Mouse (Mus musculus) neural tube, embryonic 11.5 days (tissue): ENCODE measurements around the gene Gpat2. TPM values are rescaled to one million over a fixed set of nuclear protein-coding genes. Genes with fewer than 3 reads are reported as not detected.

Source experiments
- ATAC-seq: fragments of 200-750 bp; cut with Nextera tagmentation; 2 replicates; pipeline ENCODE4 v1.8.0; 2017; ENCODE audit warnings: moderate number of reproducible peaks, mild to moderate bottlenecking, moderate TSS enrichment, moderate library complexity; ENCODE audit not compliant: insufficient read depth, low FRiP score, low TSS enrichment
- DNase-seq: peaks from one replicate; pipeline ENCODE4 v3.0.0-alpha.2; 2015; ENCODE audit warnings: low spot score
- H3K27ac ChIP-seq: fragments of 300-500 bp; sonication (generic); 2 replicates; pipeline ENCODE4 v1.5.1; 2014; ENCODE audit warnings: low read depth, mild to moderate bottlenecking, low read length
- H3K27me3 ChIP-seq: fragments of 300-500 bp; sonication (generic); 2 replicates; pipeline ENCODE4 v1.6.1; 2014; ENCODE audit warnings: mild to moderate bottlenecking, low read length, mixed read lengths; ENCODE audit not compliant: control insufficient read depth, insufficient read depth
- H3K36me3 ChIP-seq: fragments of 300-500 bp; sonication (generic); 2 replicates; pipeline ENCODE4 v1.6.1; 2014; ENCODE audit warnings: mild to moderate bottlenecking, low read length, moderate library complexity, mixed read lengths; ENCODE audit not compliant: control insufficient read depth, insufficient read depth
- H3K4me1 ChIP-seq: fragments of 300-500 bp; sonication (generic); 2 replicates; pipeline ENCODE4 v1.6.1; 2014; ENCODE audit warnings: low read length, mixed read lengths; ENCODE audit not compliant: control insufficient read depth, insufficient read depth
- H3K4me2 ChIP-seq: fragments of 300-500 bp; sonication (generic); 2 replicates; pipeline ENCODE4 v1.6.1; 2014; ENCODE audit warnings: low read depth, mild to moderate bottlenecking, moderate library complexity
- H3K4me3 ChIP-seq: fragments of 300-500 bp; sonication (generic); 2 replicates; pipeline ENCODE4 v1.5.1; 2014; ENCODE audit warnings: low read depth, low read length
- H3K9ac ChIP-seq: fragments of 300-500 bp; sonication (generic); 2 replicates; pipeline ENCODE4 v1.6.1; 2014; ENCODE audit warnings: mild to moderate bottlenecking, low read length
- H3K9me3 ChIP-seq: fragments of 300-500 bp; sonication (generic); 2 replicates; pipeline ENCODE4 v1.6.1; 2016; ENCODE audit warnings: low read length; ENCODE audit not compliant: control insufficient read depth
- WGBS: fragments of 180-500 bp; shearing (Covaris S2); extraction: QIAGEN DNeasy Blood & Tissue Kit; methylation state at CpG from one replicate; pipeline ENCODE4 v1.1.7; 2014; 5-methylcytosine and 5-hydroxymethylcytosine counted together
- polyA plus RNA-seq: library from polyadenylated mRNA; unstranded; fragments of >200 nt; fragmentation: Nextera tagmentation; extraction: Ambion mirVana; gene quantifications from 2 replicates; pipeline ENCODE4 v1.2.1, GENCODE M21; 2014

Gene Gpat2
- polyA plus RNA-seq, result 0.08 TPM in 1 of 2 replicates, not detected in the other

DNA sequence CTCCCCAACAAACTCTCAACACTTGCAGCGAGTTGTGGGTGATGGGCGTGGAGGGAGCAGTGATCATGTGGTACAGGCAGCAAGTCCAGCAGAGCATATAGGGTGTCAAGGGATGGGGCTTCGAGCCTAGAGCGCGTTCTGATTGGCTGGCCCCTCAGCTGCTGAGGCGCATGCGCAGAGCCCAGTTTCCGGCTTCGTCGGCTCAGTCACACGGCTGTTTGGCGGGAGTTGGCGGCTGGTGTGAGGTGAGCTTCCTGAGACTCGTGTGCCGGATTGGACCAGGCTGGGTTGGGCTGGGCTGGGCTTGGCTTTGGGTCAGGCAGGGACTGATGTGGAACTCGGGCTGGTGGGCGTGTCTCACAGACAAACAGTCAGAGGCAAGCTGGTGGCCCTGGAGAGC, at the start of gene Gpat2:
TSS of gene Gpat2 (plus strand) at position 223 of the 400 bp plus-strand sequence.
- no peak within 1 kb of the TSS for H3K4me3 ChIP-seq
- H3K4me1 ChIP-seq, result no peaks in the 10 kb centered on the region
- DNase-seq (no peak), ATAC-seq (no peak)
- no peak within 1 kb of the TSS for H3K4me2 ChIP-seq
- no peaks in the 10 kb centered on the region for H3K9me3 ChIP-seq
- no peak within 1 kb of the TSS for H3K9ac ChIP-seq
- 90% methylated on average over 17 of the region's 17 CpGs for WGBS
- H3K27me3 ChIP-seq, result no peaks in the 10 kb centered on the region
- H3K27ac ChIP-seq, result no peak within 1 kb of the TSS
- no peaks in the 10 kb centered on the region for H3K36me3 ChIP-seq

DNA sequence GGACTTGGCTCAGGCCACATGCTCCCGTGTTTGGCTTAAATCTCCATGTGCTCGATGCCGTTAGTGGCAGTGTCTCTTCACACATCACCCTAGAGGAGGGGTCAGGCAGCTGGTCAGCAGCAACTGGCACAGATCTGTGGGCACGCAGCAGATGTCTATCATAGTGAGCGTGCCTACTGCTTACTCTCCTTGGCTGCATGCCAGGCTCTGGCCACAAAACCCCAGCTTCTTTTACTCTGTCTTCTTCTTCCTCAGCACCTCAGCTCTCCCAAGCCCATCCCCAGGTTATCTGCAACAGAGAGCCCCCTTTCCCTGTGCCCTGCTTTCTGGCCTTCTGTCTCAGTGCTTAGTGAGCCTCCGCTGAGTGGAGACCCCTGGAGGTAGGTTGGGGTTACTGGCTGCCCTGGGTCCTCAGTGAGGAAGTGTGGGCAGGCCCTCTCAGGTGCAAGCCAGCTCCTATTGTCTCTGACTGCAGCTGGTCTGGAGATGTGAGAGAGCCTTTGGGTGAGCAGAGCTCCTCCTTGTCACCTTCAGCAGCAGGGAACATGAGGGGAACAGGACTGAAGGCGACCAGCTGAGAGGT, 49.1 kb upstream of the Gpat2 start:
- Histone ChIP-seq H3K9ac (no peak overlapping the region), H3K4me3 (no peak overlapping the region), H3K36me3 (no peaks in the 10 kb centered on the region), H3K27ac (no peak overlapping the region), H3K4me2 (no peak overlapping the region), H3K27me3 (no peaks in the 10 kb centered on the region), H3K9me3 (no peaks in the 10 kb centered on the region), H3K4me1 (0 out of 2 replicates have a peak, but pooled peaks cover 3% of the 10 kb centered on the region)
- no peak for ATAC-seq
- 64% methylated on average over 7 of the region's 7 CpGs for whole genome bisulfite sequencing
- peak; percentile 58 for DNase-seq

DNA sequence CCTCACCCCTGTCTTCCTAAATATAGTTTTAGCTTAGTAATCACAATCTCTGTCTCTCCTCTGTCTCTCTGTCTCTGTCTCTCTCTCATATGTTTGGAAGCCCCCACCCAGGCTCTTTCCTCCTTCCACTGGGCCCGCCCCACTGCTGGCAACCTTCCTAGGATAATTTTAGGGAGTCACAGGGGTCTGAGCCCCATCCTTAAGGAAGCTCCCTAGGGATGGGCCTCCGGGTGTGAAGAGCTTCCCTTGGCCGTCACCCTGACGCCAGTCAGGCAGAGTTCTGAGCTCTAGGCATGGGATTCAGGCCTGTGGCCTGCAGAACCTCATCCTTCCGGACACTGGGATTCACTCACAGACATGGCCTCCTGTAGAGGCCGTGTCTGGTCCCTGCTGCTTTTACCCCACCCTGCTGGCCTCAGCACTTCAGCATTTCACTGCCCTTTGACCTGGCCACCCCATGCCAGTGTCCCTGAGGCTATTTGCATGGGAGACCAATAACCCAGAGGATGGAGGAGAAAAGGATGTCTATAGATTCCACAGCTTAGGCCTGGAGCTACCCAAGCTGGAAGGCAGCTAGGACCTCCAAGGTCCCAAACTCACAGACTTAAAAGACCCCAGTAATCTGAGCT, 48.5 kb upstream of the Gpat2 start:
- WGBS, result 85% methylated on average over 6 of the region's 6 CpGs
- no peak overlapping the region for H3K4me3 ChIP-seq

DNA sequence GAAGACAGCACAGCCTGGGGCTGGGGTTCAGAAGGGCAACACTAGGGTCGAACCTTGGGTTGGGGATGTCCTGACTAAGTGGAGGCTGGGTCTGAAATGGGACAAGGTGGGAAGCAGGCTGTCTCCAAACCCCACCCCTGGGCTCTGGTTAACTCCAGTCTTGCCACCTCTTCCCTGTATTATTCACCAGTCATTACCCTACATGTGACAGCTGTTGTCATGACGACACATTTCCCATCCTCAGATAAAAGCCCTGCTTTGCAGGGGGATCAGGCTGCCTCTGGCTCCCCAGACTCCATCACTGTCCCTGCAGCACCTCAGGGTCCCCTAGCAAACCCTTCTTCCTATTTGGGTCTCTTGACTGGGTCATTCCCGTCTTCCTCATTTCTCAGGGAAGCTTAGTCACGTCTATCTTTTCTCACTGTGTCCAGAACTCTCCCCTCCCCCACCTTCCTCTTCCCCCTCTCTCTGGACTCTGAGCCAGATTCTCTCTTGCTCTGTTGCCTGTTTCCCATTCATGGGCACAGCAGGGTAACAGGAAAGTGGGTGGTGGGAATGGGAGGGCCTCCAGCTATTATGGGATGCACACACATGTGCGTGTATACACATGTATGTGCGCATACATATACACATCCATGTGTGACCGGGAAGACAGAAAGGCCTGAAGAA, 46.9 kb upstream of the Gpat2 start:
- H3K4me2 ChIP-seq, result no peak overlapping the region
- no peak for ATAC-seq
- H3K27ac ChIP-seq, result no peak overlapping the region
- H3K4me3 ChIP-seq, result no peak overlapping the region
- 0 out of 2 replicates have a peak, but pooled peaks cover 3% of the 10 kb centered on the region for H3K4me1 ChIP-seq
- H3K9me3 ChIP-seq, result no peaks in the 10 kb centered on the region
- 69% methylated on average over 7 of the region's 7 CpGs for WGBS
- H3K9ac ChIP-seq, result no peak overlapping the region
- DNase-seq, result no peak
- H3K36me3 ChIP-seq, result no peaks in the 10 kb centered on the region
- no peaks in the 10 kb centered on the region for H3K27me3 ChIP-seq

More for the DNA sequence above, 48.5 kb upstream of the Gpat2 start:
- Histone ChIP-seq H3K9me3 (no peaks in the 10 kb centered on the region), H3K9ac (no peak overlapping the region), H3K27ac (no peak overlapping the region), H3K4me1 (0 out of 2 replicates have a peak, but pooled peaks cover 3% of the 10 kb centered on the region), H3K27me3 (no peaks in the 10 kb centered on the region), H3K36me3 (no peaks in the 10 kb centered on the region), H3K4me2 (no peak overlapping the region)
- ATAC-seq (no peak), DNase-seq (no peak)

DNA sequence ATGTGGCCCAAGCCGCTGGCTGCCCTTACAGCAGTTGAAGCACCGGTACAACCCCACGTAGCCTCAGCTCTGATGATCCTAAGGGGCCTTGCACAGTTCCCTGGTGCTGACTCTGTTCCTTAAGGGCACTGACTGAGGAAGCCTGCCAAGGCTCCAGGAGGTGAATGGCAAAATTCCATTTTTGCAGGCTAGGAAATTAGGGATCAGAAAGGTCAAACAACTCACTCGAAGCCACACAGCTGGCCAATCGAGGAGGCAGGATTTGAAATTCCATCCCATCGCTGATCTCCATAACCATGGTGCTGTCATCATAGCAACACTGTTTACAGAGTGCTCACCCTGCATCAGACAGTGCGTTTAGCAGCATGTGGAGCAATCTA, 46.4 kb upstream of the Gpat2 start:
- WGBS, result 73% methylated on average over 7 of the region's 7 CpGs
- H3K4me2 ChIP-seq, result no peak overlapping the region
- DNase-seq, result no peak
- H3K9me3 ChIP-seq, result no peaks in the 10 kb centered on the region
- H3K36me3 ChIP-seq, result no peaks in the 10 kb centered on the region
- no peak overlapping the region for H3K9ac ChIP-seq
- no peak overlapping the region for H3K4me3 ChIP-seq
- no peak for ATAC-seq
- H3K4me1 ChIP-seq, result 0 out of 2 replicates have a peak, but pooled peaks cover 3% of the 10 kb centered on the region
- no peaks in the 10 kb centered on the region for H3K27me3 ChIP-seq
- H3K27ac ChIP-seq, result no peak overlapping the region

DNA sequence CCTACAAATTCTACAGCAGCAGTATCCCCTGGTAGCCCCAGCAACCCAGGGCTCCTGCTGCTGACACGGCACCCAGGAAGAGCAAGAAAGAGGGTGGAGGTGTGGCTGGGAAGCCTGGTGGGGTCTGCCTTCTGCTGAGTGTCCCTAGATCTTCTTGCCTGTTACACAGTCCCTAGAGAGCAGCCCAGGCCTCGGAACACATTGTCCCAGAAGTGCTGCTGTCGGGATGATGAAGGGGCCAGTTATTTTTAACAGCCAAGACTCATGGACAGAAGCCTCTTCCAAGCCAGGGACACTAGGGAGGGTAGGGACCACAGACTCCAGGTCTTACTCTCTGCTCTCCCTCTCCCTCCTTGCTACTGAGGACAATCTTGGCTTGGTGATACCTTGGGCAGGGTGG, 45.7 kb upstream of the Gpat2 start:
- no peak for DNase-seq
- Histone ChIP-seq H3K9ac (no peak overlapping the region), H3K4me1 (0 out of 2 replicates have a peak, but pooled peaks cover 3% of the 10 kb centered on the region), H3K9me3 (no peaks in the 10 kb centered on the region), H3K4me3 (no peak overlapping the region), H3K27ac (no peak overlapping the region), H3K36me3 (no peaks in the 10 kb centered on the region), H3K4me2 (no peak overlapping the region), H3K27me3 (no peaks in the 10 kb centered on the region)
- ATAC-seq, result no peak
- 72% methylated on average over 3 of the region's 3 CpGs for WGBS

DNA sequence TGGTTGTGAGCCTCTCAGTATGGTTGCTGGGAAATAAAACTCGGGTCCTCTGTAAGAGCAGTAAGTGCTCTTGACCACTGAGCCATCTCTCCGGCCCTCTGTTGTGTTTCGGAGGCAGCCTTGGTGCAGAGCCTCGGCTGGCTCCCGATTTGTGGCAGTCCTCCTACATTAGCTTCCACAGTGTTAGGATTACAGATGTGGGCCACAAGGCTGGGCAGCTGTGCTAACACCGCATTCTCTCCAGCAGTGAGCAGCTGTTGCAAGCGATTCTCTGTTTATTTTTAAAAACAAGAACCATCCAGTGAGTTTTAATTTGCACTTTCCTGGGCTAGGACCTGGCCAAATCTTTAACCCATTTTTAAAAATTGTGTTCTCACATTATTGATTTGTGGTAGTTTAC, 41.1 kb upstream of the Gpat2 start:
- WGBS, result 65% methylated on average over 7 of the region's 7 CpGs

DNA sequence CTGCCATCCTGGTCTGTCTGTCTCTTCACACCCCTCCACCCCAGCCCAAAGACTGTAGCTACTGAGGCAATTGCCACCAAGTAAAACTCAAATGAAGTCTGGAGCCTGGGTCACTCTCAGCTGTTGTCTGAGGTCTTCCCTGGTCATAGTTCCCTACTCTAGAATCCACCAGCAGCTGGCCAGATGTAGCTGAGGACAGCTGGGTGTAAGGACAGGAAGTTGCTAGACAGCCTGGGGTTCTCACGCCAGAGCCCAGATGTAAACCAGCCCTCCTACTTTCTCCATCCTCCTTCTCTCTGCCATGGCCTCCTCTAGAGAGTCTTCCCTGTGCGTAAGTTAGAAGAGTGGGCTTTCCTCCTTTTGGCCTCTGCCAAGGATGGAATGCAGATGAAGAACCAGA, 37.5 kb upstream of the Gpat2 start:
- Histone ChIP-seq H3K9me3 (no peaks in the 10 kb centered on the region), H3K4me2 (no peak overlapping the region)
- WGBS, result 71% methylated on average over 2 of the region's 2 CpGs

More for the DNA sequence above, 41.1 kb upstream of the Gpat2 start:
- ATAC-seq, result no peak
- Histone ChIP-seq H3K27ac (no peak overlapping the region), H3K36me3 (no peaks in the 10 kb centered on the region), H3K4me3 (no peak overlapping the region), H3K27me3 (no peaks in the 10 kb centered on the region), H3K9ac (no peak overlapping the region), H3K4me2 (no peak overlapping the region), H3K4me1 (no peaks in the 10 kb centered on the region), H3K9me3 (no peaks in the 10 kb centered on the region)
- no peak for DNase-seq

More for the DNA sequence above, 37.5 kb upstream of the Gpat2 start:
- Histone ChIP-seq H3K27me3 (no peaks in the 10 kb centered on the region), H3K27ac (no peak overlapping the region), H3K4me1 (no peaks in the 10 kb centered on the region), H3K9ac (no peak overlapping the region), H3K4me3 (no peak overlapping the region), H3K36me3 (no peaks in the 10 kb centered on the region)
- DNase-seq, result no peak
- no peak for ATAC-seq
